Mouse (Mus musculus) ES-CJ7 (cell line): ENCODE measurements around the gene Ascc1.
"Not testable (repeated sequence)": the region's sequence is repeated elsewhere in the genome, so short reads cannot be mapped to it uniquely, and the experiment has no call there.

ENCODE experiments used
- DNase-seq: peaks from one replicate; pipeline ENCODE4 v3.0.0; 2011; ENCODE audit warnings: low read depth, low spot score

Ascc1 gene

DNA sequence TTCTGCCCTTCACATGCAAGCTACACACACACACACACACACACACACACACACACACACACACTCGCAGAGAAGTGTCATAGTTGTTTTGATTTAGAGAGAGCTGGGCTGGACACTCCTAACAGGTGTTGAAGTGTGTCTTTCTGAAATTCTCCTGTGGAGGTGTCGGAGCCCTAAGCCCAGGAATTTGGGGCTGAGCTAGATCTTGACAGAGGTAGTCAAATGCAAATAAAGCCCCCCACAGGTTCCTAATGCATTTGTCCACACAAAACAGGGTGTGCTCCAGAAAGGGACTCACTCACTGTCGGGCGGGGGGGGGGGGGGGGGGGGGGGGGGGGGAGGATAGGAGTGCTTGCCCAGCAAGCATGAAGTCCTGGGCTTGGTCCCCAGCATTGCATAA, 25.5 kb upstream of the Ascc1 start:
- peak; percentile 76 for DNase-seq

DNA sequence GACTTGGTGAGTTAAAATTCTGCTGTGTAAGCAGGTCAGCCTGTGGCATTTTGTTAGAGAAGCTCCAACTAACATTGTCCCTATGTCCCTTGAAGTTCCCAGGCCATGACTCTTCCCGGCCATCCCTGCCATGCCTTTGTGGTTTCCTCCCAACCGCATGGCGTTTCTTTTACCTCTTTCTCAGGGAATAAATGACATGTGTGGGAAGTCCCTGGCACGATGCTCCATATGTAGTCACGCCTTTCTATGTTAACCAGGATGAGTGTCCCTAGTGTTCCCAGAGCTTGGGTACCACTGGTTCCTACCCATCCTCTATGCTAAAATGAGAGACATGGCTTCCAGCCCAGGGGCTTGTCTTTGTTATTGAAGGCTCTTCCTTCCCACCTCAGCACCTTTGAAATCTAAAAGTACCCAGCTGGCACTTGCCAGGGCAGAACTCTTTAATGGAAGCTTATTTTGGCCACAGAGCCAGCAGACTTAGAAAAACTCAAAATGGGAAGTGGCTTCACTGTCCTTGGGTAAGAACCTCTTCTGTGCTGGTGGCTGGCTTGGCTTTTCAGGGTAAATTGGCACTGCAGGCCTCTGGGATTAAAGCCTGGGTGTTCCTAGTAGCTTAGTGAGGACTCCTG, 24.8 kb upstream of the Ascc1 start:
- no peak for DNase-seq

DNA sequence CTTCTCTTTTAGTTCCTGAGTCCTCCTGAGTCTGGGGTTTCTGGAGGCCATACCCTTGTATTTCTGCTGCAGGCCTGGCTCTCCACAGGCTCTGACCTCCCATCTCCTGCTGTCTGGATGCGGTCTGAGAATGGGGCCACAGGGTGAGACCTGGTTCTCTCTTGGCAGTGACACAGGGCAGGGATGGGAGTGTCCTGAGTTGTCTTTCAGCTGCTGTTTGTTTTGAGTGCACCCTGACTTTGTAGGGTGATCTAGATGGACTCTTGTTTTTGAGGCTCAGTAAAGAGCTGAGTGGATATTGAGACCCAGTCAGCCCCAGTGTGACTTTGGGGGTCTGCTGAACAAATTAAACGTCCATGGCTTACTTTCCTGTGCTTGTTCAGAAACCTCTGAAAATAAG, 24.2 kb upstream of the Ascc1 start:
- DNase-seq, result no peak

DNA sequence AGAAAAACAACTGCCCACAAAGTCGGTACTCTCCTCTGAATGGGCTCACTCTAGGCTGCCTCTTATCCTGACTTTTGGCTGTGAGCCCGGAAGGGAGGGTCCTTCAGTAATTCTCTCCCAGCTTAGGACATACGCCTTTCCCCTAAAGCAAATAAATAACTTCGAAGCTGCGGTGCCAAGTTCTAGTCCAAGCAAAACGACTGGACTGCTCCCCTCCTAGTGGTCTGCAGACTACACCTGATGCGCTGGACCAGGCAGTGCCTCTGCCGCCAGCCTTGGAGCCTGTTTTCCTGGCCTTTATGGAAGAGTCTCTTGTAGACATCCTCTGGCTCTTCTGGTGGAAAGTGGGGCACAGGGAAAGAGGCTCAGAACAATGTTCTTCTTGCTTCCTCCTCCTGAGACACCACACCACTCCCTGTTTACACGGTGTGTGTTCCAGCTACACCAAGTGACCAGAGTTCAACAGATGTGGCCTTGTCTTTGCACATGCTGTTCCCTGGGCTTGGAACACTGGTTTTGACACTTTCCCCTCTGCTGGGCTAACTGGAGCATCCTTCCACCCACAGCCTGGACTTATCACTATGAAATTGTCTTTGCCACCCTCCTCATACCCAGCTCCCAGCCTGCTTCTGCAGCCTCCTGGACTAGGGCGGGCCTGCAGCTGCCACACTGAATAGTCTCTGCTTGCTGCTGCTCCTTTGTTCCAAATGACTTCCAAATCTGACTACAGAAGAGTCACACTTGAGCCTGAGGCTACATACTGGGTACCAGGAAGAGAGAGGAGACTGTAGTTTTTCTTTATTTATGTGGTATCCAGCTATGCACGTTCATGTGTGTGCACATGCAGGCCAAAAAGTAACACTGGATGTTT, 23.5 kb upstream of the Ascc1 start:
- DNase-seq, result no peak

DNA sequence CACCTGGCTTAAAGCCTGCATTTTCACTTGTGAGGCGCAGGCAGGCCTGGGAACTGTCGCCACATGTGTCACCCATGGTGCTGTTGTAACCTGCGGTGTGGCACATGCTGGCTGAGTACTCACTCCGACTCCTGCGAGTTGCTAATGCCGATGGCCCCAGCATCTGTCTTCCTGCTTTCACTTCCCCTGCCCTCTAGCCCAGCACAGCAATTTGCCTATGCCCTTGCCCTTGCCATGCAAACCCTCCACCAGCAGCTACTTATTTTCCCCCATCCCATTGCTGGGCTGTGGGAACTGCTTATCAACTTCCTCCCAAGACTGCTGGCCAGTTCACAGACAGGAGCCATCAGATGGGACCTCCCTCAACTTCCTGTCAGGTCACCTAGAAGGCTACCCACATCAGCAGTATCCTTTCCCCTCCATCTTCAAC, 21.8 kb upstream of the Ascc1 start:
- no peak for DNase-seq

DNA sequence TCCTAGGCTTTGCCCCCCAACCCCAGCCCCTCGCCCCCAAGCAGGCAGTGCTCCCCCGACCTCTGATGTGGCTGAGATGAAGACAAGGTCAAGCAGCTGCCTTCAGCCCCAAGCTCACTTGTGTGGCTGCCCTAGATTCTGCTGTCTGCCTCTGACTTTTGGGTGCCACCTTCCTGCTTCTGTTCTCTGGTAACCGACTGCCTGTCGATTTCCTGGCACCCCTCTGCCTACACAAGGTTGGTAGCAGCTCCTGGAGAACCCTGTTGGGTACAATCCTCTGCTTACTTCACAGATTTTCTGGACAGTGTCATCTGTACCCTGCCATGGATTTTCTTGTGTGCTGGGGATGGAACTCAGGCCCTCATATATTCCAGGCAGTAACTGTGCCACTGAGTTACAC, 21.3 kb upstream of the Ascc1 start:
- DNase-seq, result no peak

DNA sequence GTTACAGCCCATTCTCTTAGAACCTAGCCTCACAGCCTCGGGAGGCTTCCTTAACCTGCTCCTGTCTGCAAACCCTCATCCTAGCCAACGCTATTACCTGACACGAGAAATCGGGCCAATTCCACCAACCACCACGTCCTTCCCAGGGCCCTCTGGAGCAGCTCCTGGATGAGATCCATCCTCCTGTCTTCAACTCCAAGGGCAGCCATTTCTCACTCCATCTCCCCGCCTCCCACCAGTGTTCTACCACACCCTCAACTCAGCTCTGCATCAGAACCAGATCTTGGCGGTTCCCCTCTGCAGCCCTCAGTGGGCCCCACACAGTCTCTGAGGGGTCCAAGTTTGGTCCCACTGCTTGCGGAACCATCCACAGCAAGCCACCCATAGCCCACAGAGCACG, 20.8 kb upstream of the Ascc1 start:
- DNase-seq, result no peak

DNA sequence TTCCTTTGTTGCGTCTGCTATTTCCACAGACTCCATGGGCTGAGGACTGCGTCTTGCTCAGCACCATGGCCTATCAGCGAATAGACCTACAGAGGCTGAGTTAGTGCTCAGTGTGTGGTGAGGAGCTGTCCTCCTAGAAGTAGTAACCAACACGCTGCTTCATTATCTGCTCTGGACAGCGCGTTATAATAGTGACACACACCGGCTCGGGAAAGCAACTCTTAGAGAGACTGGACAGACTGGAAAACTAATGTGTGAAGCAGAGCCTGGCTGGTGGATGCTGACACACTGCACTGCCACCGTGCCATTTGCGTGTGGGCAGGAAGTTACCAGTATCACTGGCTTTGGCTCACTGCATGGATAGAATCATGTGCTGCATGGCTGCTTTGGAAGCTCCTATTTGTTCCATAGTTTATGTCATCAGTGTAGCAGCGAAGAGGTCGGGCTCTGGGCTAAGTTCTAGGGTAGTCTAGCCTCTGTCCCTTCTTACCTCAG, 20.2 kb upstream of the Ascc1 start:
- DNase-seq, result no peak

DNA sequence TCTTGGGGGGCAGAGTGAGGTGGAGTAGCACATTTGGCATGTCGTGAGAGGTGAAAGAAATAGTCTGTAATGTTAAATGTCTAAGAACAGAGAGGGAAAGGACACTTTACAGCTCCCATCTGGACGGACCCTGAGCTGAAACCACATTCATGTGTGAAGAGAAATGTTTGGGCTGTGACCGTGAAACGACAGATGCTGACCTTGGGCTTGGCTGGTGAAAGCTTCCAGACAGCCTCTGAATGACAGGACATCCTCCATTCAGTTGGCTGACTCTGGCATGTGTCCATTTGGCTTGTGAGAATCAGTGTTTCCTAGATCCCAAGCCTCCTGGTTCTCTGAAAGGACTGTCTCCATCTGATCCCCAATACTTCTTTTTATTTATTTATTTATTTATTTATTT, 14.6 kb upstream of the Ascc1 start:
- no peak for DNase-seq

DNA sequence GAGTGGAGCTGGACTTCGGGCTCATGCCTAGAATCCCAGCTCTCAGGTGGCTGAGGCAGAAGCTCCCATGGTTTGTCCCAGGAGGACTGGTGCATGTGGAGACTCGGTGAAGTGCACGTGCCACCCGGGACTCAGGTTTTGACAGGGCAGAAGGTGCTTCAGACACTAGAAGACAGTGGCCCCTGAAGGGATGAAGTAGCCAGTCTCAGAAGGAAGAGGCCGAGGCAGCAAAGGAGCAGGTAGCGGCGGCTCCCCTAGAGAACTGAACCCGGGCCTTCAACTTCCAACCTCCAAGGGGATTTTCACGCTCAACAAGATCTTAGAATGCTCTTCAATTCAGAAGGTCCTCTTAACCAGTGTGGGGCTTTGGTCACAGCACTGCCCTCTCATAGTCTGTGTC, 12.2 kb upstream of the Ascc1 start:
- DNase-seq, result no peak

DNA sequence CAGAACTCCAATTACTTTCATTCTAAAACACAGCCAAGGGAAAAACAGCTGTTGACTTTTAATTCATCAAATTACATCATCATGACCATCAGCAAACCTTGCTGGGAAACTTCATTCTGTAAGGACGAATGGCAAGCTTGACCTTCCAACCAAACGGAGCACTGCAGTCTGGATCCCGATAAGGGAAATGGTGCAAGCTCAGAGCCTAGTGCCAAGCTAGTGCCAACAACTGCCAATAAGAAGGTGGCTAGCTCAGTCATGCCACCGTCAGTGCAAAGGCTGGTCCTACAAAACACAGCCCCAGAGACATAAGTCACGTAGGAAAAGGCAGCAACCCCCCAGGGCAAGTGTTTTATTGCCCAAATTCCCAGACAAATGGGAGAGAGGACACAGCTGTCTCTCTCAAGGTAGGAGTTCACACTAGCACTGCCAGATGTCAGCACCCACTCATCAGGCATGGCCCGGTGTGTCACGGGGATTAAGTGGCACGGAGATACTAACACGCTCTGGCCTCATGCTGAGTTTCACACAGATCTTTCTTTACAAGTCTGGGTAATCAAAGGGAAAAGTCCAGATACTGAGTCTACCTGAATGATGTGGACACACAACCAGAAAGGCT, 11.2 kb upstream of the Ascc1 start:
- no peak for DNase-seq

DNA sequence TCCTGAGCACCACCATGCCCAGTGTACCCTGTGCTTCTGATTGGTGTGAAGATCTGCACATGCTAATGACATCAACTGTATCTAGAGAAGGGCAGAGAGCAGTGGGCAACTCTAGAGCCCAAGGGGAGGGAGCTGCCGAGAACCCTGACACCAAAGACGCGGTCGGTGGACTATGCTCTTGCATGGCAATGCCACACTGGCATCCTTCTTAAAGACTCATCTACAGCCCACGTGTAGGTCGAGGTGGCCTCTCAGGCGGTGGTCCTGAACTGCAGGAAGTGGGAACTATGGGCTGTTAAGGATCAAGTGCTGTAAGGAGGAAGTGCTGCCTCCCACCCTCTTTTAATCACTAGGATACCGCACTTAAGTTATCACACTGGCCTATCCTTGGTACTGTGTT, 10.6 kb upstream of the Ascc1 start:
- no peak for DNase-seq

DNA sequence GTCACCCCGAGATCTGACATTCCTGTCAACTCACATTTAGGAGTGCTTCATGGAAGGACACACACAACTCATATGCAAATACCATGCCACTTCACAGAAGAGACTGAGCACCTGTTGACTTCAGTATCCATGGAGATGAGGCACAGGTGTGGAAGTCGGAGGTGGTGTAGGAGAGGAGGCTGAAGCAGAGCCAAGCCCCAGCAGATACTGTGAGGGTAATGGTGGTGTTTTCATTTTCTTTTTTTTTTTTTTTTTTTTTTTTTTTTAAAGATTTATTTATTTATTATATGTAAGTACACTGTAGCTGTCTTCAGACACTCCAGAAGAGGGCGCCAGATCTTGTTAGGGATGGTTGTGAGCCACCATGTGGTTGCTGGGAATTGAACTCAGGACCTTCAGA, 8.8 kb upstream of the Ascc1 start:
- not testable (repeated sequence) for DNase-seq

DNA sequence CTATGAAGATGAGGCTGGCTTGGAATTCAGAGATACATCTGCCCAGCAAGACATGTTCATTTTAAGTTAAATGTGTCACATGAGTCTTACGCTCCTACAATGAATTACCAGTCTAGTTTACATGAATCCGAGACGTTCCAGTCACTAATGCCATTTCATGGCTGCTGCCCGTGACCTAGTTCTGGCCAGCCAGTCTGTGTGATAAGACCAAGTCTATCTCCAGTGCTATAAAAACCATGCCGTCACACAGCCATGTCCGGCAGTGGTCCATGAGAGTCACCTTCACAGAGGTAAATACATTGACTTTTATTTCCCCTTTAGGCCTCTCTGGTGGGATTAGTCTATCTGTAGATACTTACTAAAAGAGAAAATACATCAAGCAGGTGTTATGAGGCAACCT, 6.7 kb upstream of the Ascc1 start:
- DNase-seq, result no peak

DNA sequence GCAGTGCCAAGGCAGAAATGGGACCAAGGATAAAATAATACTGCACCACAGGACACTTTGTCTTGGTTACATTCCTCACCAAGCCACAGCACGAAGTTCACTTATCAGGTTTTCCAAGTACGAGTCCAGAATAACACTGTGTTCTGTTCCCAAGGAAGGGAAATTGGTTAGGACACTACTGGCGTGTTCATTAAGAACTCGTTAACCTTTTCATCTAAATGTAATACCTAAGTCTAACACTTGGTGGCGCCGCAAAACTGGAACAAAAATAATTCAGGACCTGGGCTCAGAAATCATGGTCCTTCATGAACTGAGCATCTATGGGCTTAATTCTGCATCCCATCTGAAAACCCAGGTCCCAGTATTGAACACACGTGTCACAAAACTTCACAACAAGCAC, 5.0 kb upstream of the Ascc1 start:
- peak; percentile 67 for DNase-seq

DNA sequence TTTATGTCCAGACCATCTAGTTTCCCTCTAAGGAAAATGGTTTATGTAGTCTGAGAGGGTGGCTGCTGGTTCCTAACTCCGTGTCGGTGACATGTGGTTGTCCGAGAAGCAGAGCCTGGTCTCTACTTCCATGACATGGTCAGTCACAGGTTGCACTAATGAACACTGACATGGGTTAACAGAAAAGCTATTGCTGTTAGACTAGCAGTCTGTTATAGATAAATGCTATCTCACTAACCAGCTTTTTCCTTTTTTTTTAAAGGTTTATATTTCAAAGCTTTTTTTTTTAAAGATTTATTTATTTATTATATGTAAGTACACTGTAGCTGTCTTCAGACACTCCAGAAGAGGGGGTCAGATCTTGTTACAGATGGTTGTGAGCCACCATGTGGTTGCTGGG, 3.5 kb upstream of the Ascc1 start:
- DNase-seq, result no peak

DNA sequence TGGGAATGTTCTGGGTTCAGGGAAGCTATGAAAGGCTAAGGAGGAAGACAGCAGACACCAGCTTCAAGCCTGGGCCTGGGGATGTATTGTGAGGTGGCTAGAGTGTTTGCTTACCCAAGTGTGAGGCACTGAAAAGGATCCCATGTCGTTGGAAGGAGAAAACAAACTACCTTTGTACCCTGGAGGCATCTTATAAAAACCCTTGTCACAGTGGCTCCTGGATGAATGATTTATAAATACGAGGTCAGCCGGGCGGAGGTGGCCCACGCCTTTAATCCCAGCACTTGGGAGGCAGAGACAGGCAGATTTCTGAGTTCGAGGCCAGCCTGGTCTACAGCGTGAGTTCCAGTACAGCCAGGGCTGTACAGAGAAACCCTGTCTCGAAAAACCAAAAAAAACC, 942 bp upstream of the Ascc1 start:
- DNase-seq, result not testable (repeated sequence)

DNA sequence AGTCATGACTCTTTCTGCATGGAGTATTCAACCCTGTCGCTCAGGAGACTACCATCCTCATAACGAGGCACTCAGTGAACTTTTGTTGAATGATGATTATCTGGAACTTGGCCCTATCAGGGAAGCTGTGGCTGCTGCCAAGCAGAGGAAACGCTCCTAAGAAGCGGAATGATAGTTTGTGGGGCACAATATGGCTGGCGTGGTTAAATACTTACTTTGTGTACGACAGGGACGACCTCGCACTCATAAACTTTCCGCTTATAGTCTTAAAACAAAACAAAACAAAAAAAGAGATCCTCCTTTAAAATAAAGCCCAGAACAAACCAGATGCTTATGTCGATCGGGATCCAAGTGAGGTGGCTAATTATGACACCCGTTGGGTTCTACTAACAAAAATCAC, 402 bp upstream of the Ascc1 start:
- DNase-seq, result no peak

DNA sequence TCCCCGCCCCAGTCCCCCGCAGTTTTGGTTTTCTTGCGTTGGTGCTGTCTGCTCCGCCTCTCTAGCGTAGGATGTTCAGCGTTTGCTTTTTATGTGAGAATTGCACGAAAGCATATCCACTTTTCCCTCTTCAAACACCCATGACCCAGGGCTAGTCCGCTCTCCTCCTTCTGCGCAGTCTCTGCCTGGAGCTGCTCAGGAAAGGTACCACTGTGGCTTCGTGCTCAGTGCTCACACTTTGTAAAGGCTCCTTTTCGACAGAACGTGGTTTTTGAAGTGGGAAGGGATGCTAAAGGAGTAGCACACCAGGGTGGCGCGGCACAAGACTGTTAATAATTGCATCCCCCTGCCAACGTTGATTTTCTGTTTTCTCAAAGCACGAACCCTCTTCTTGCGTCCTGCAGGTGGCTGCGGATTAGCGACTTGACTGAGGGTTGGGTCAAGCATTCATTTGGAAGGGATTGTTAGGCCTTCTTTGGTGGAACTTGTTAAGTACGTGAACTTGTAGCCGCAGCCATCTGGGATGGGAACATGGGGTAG, 678 bp downstream of the Ascc1 start:
- DNase-seq, result peak; percentile 62

DNA sequence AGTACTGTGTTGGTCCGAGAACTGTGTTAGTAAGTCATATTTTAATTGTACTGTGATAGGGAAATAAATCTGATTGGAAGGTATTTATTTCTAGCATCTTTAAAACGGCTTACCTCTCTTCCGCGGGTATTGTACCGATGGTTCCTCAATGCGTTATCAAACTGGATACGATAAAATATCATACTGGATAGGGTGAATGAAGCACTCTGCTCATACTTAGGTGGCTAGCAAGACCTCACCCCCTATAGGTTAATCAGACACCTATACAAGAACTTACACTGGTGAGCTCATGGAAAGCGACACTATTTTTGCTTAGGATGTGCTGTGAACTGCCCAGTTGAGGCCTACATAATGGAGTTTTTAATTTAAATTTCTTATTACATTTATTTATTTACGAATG, 1.2 kb downstream of the Ascc1 start:
- DNase-seq, result no peak

DNA sequence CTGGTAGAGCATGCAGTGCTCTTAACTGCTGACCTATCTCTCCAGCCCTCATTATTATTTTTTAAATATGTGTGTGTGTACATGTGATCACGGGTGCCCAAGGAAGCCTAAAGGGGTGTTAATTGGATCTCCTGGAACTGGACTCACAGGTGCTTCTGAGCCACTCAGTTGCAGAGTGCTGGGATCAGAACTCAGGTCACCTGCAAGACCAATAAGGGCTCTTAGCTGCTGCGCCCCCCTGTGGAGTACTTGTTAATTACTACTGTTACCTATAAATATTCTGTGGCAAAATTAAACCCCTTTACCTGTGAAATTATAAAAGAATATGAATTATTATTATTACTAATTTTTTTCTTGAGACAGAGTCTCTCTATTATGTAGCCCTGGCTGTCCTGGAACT, 2.7 kb downstream of the Ascc1 start:
- DNase-seq, result peak; percentile 52

DNA sequence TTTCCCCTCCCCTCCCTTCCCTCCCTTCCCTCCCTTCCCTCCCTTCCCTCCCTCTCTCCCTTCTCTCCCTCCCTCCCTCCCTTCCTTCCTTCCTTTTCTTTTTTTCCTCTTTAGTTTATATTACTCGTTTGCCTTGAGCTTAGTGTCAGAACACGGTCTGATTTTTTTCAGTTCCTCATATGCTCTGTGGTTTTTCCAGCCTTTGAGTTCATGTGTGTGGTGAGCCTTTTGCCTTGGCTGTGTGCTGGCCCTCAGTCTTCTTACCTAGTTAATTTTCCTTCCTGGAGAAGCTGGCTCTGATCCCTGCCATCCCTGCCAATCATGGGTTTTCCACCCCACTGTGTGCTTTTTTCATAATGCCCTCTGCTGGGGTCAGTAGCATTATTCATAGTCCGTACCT, 6.5 kb downstream of the Ascc1 start:
- DNase-seq, result no peak

DNA sequence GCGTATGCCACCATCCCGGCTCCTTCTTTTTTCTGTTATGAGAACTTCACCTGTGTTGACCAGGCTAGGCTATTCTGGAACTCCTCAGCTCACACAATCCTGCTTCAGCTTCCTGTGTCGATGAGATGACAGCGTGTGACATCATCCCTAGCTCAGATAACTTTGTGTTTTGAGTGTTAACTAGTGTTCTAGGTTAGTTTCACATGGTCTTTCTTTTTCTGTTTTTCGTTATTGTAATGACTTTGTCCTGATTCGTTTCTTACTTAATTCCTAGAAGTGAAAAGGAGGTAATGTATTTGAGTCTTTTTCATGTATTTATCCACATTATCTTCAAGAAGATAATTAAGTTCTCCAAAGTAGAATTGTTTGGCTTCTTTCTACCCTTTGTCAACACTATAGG, 13.6 kb downstream of the Ascc1 start:
- DNase-seq, result no peak
